Mouse (Mus musculus) intestine, postnatal 0 days (tissue): Measurements from ENCODE around the gene Naa60. TPM values are rescaled to one million over a fixed set of nuclear protein-coding genes. Genes with fewer than 3 reads are reported as not detected.

ENCODE experiments used
- ATAC-seq: fragments of 200-750 bp; cut with Nextera tagmentation; 2 replicates; pipeline ENCODE4 v1.8.0; 2017; ENCODE audit warnings: mild to moderate bottlenecking, moderate TSS enrichment, moderate library complexity
- H3K27ac ChIP-seq: fragments of 300-500 bp; sonication (generic); 2 replicates; pipeline ENCODE4 v1.5.1; 2014; ENCODE audit warnings: mild to moderate bottlenecking, low read depth, low read length, moderate library complexity
- H3K27me3 ChIP-seq: fragments of 300-500 bp; sonication (generic); replicated peaks from 2 replicates; pipeline ENCODE4 v1.6.1; 2014; ENCODE audit warnings: low read length, mixed read lengths; ENCODE audit not compliant: control insufficient read depth, insufficient read depth
- H3K36me3 ChIP-seq: fragments of 300-500 bp; sonication (generic); 2 replicates; pipeline ENCODE4 v1.6.1; 2014; ENCODE audit warnings: mild to moderate bottlenecking, moderate library complexity; ENCODE audit not compliant: control insufficient read depth, insufficient read depth
- H3K4me1 ChIP-seq: fragments of 300-500 bp; sonication (generic); replicated peaks from 2 replicates; pipeline ENCODE4 v1.6.1; 2014; ENCODE audit warnings: antibody characterized with exemption, low read length, mixed read lengths; ENCODE audit not compliant: control insufficient read depth, insufficient read depth
- H3K4me2 ChIP-seq: fragments of 300-500 bp; sonication (generic); replicated peaks from 2 replicates; pipeline ENCODE4 v1.6.1; 2014; ENCODE audit warnings: low read depth, mild to moderate bottlenecking, moderate library complexity
- H3K4me3 ChIP-seq: fragments of 300-500 bp; sonication (generic); 2 replicates; pipeline ENCODE4 v1.5.1; 2014; ENCODE audit warnings: low read depth, low read length
- H3K9ac ChIP-seq: fragments of 300-500 bp; sonication (generic); 2 replicates; pipeline ENCODE4 v1.6.1; 2014; ENCODE audit warnings: mild to moderate bottlenecking, low read depth, low read length
- H3K9me3 ChIP-seq: fragments of 300-500 bp; sonication (generic); 2 replicates; pipeline ENCODE4 v1.6.1; 2016; ENCODE audit warnings: mixed run types; ENCODE audit not compliant: control insufficient read depth
- CTCF ChIP-seq: sonication (generic); IDR thresholded peaks from 2 replicates; pipeline ENCODE4 v1.5.1; 2016; ENCODE audit warnings: low read depth, mild to moderate bottlenecking, control low read depth, antibody characterized with exemption, moderate library complexity
- WGBS: fragments of 180-500 bp; shearing (Covaris S2); extraction: QIAGEN DNeasy Blood & Tissue Kit; methylation state at CpG from one replicate; pipeline ENCODE4 v1.1.7; 2014; 5-methylcytosine and 5-hydroxymethylcytosine counted together
- polyA plus RNA-seq: library from polyadenylated mRNA; unstranded; fragments of >200 nt; fragmentation: Nextera tagmentation; extraction: Ambion mirVana; gene quantifications from 2 replicates; pipeline ENCODE4 v1.2.1, GENCODE M21; 2015

Gene Naa60
- polyA plus RNA-seq, result 34.0 and 35.4 TPM in 2 replicates

DNA sequence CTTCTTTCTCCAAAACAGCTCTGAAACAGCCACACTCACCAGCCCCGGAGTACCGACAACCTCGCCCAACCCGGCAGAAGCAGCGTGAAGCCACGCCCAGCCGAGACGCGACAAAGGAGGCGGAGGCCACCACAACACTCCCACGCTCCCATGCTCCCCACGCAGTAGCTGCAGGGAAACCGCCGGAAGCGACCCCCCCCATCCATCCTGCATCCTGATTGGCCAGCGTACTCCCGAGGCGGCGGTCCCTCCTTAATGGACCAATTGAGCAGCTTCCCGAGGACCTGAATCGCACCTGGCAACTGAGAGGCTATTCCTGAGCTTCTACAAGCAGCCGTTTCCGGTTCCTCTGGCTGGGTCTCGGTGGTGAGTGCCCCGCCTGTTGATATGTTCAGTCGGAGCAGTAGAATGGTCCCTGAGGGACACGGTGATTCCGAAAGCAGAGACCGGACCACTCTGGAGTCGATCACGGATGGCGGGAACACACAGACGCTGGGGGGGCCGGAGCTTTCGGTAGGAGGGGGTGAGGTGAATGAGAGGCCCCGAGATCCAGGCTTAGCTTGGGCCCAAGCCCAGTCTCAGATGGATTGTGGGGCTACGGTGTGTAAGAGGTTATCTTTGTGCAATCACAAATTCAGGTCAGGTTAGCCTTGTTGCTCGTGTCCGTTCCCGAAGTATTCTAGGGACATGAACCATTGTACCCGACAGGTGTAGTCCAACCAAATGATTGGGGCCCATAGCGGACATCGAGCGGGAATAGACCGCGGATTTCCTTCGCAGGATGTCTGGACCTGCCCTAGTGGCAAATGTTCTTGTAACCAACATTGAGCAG is at the start of gene Naa60:
TSS of gene Naa60 (plus strand) at position 160 of the 832 bp plus-strand sequence.
- H3K4me3 ChIP-seq, result peak within 1 kb of the TSS; percentile 52
- no peaks in the 10 kb centered on the region; the same call in 1 of the 2 replicates for H3K4me1 ChIP-seq
- peak; percentile 99 for ATAC-seq
- peak within 1 kb of the TSS; percentile 40 for H3K9ac ChIP-seq
- peaks cover 5% of the 10 kb centered on the region; the same call in 1 of the 2 replicates for H3K36me3 ChIP-seq
- 0 out of 2 replicates have a peak, but pooled peaks have one; percentile 6 for TF ChIP-seq CTCF
- H3K27me3 ChIP-seq, result no peaks in the 10 kb centered on the region
- peak within 1 kb of the TSS; percentile 90 for H3K4me2 ChIP-seq
- H3K9me3 ChIP-seq, result no peaks in the 10 kb centered on the region
- 0 out of 2 replicates have a peak within 1 kb of the TSS, but pooled peaks have one; percentile 60 for H3K27ac ChIP-seq
- WGBS, result 3% methylated on average over 47 of the region's 47 CpGs

GRCm38 (mm10) chr16:3828021-3828420 is 44.2 kb upstream of the Naa60 start:
- ATAC-seq, result no peak
- Histone ChIP-seq H3K36me3 (no peaks in the 10 kb centered on the region), H3K9me3 (0 out of 2 replicates have a peak, but pooled peaks cover 2% of the 10 kb centered on the region), H3K4me3 (no peak overlapping the region), H3K27me3 (no peaks in the 10 kb centered on the region), H3K9ac (no peak overlapping the region), H3K4me2 (no peak overlapping the region), H3K27ac (no peak overlapping the region), H3K4me1 (no peaks in the 10 kb centered on the region)
- TF ChIP-seq CTCF, result no peak
- WGBS, result 52% methylated on average over 3 of the region's 3 CpGs

- Histone ChIP-seq H3K4me3 (no peak overlapping the region), H3K4me2 (no peak overlapping the region), H3K9me3 (0 out of 2 replicates have a peak, but pooled peaks cover 2% of the 10 kb centered on the region), H3K9ac (no peak overlapping the region), H3K27ac (no peak overlapping the region), H3K27me3 (no peaks in the 10 kb centered on the region), H3K36me3 (no peaks in the 10 kb centered on the region), H3K4me1 (no peaks in the 10 kb centered on the region)
- 87% methylated on average over 2 of the region's 2 CpGs for WGBS
- no peak for TF ChIP-seq CTCF
- ATAC-seq, result no peak
Observed at GRCm38 (mm10) chr16:3829727-3830126, 42.4 kb upstream of the Naa60 start.

DNA sequence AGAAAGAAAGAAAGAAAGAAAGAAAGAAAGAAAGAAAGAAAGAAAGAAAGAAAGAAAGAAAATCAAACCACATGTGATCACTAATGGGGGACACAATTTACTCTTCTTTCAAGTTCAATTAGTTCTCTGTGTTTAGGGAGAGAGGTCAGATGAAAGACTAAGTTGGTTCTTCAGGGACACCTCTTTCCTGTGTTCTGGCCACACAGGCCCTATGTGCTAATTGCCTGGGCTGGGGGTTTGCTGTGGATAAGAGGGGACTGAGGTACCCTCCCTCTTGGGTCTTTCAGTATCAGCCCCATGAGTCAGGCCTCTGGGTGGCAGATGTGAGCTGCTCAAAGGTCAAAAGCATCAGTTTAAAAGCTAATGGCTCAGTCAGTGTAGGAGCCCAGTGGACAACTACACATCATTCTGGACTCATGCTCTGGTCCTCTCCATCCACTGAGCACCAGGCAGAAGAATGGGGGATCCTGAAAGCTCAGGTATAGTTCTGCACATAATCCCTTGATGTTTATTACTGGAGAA is 41.5 kb upstream of the Naa60 start, which contains the start of gene Olfr15:
TSS of gene Olfr15 (plus strand) at position 291 of the 522 bp plus-strand sequence.
- no peaks in the 10 kb centered on the region for H3K27me3 ChIP-seq
- peak; percentile 50 for TF ChIP-seq CTCF
- H3K9ac ChIP-seq, result no peak within 1 kb of the TSS
- H3K9me3 ChIP-seq, result no peaks in the 10 kb centered on the region
- H3K4me1 ChIP-seq, result no peaks in the 10 kb centered on the region
- H3K36me3 ChIP-seq, result no peaks in the 10 kb centered on the region
- H3K27ac ChIP-seq, result no peak within 1 kb of the TSS
- no peak within 1 kb of the TSS for H3K4me2 ChIP-seq
- no peak within 1 kb of the TSS for H3K4me3 ChIP-seq
- no peak for ATAC-seq

DNA sequence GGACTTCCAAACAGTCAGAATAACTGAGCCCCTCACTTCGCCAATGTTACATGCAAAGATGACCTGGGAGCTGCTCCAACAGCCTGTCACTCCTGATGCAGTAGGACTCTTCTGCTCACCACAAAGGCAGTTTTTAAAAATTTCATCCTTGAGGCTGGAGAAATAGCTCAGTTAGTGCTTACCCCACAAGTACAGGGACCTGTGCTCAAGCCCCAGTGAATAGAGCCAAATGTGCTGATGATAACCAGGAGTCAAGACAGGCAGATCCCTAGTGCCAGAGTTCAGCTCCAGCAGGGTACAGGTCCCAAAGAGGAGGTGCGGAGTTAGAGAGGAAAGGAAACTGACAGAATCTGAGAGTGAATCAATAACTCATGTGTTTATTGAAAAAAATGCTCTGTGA is 36.7 kb upstream of the Naa60 start:
- WGBS, result 77% methylated on average over 2 of the region's 2 CpGs
- no peak for ATAC-seq

GRCm38 (mm10) chr16:3839157-3839885 is 32.9 kb upstream of the Naa60 start:
- peak; percentile 60; the same call in 1 of the 2 replicates for ATAC-seq
- peak; percentile 82 for TF ChIP-seq CTCF
- 55% methylated on average over 17 of the region's 17 CpGs for WGBS
- Histone ChIP-seq H3K9me3 (no peaks in the 10 kb centered on the region), H3K4me1 (no peaks in the 10 kb centered on the region), H3K27me3 (no peaks in the 10 kb centered on the region), H3K9ac (no peak overlapping the region), H3K4me2 (no peak overlapping the region), H3K27ac (no peak overlapping the region), H3K4me3 (no peak overlapping the region), H3K36me3 (no peaks in the 10 kb centered on the region)

More for the DNA sequence above, 36.7 kb upstream of the Naa60 start:
- no peak overlapping the region for H3K4me2 ChIP-seq
- no peaks in the 10 kb centered on the region for H3K36me3 ChIP-seq
- no peaks in the 10 kb centered on the region for H3K4me1 ChIP-seq
- H3K4me3 ChIP-seq, result no peak overlapping the region
- H3K27ac ChIP-seq, result no peak overlapping the region
- no peak for TF ChIP-seq CTCF
- H3K9me3 ChIP-seq, result no peaks in the 10 kb centered on the region
- H3K27me3 ChIP-seq, result no peaks in the 10 kb centered on the region
- H3K9ac ChIP-seq, result no peak overlapping the region
